Mouse (Mus musculus): ENCODE measurements around the gene Ptprs.

Gene Ptprs

GRCm38 (mm10) chr17:56424726-56425583, 51.3 kb downstream of the Ptprs start:
- DNase-seq (ENCODE audit: low read depth, low spot score): peak; percentile 30

DNA sequence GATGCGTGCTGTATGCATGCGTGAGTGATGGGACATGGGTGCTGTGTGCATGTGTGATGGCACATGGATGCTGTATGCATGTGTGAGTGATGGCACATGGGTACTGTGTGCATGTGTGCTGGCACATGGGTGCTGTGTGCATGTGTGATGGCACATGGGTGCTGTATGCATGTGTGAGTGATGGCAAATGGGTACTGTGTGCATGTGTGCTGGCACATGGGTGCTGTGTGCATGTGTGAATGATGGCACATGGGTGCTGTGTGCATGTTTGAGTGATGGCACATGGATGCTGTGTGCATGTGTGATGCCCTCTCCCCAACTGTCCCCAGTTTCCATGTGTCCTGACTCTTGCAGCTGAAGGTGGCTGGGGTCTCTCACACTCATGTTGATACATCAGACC, 56.3 kb downstream of the Ptprs start:
- DNase-seq (ENCODE audit: low read depth, low spot score): no peak

DNA sequence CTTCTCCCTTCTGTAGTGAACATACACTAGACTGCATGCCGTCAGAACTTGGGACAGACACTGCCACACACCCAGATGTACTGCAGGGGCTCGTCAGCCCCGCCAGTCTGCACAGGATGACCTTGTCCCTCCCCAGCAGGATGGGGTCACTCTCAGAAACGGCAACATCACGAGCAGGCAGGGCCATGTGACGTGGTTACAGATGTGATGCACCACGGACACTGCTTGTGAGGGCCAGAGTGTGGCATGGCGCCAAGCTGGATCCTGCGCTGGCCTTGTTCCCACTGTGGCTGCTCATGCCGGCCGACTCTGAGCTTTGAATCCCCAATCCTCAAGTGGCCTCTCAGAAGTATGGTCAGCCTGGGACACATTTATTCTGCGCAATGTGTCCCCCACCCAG, 58.0 kb downstream of the Ptprs start:
- DNase-seq (ENCODE audit: low read depth, low spot score): no peak

- no peak for DNase-seq (ENCODE audit: low read depth, low spot score)
These were observed 61.5 kb downstream of the Ptprs start for GRCm38 (mm10) chr17:56414785-56415184.

- no peak for DNase-seq (ENCODE audit: low read depth, low spot score)
These were observed 63.2 kb downstream of the Ptprs start for GRCm38 (mm10) chr17:56413113-56413512.

GRCm38 (mm10) chr17:56411437-56411836, 64.8 kb downstream of the Ptprs start:
- DNase-seq (ENCODE audit: low read depth, low spot score): no peak

- no peak for DNase-seq (ENCODE audit: low read depth, low spot score)
These were observed 66.5 kb downstream of the Ptprs start for GRCm38 (mm10) chr17:56409759-56410158.

GRCm38 (mm10) chr17:56408965-56409625, 67.2 kb downstream of the Ptprs start:
- DNase-seq (ENCODE audit: low read depth, low spot score): no peak

DNA sequence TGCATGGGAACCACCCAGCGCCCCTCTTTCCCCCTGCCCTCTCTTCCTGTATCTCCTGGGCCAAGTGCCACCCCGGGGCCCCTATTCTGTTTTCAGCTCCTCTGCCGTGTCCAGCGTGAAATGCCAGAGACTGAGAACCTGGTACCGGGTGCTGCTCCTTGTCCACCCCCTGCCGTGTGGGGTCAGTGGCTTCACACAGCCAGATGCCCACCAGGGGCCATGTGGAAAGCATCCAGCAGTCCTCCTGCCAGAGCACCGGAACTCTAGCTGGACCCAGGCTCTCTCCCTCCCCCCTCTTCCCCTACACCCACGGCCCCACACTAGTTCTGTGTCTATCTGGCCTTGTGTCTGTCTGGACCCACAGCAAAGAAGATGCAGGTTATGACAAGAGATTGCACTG, 68.9 kb downstream of the Ptprs start:
- no peak for DNase-seq (ENCODE audit: low read depth, low spot score)

- DNase-seq (ENCODE audit: low read depth, low spot score): no peak
These were observed 69.4 kb downstream of the Ptprs start for GRCm38 (mm10) chr17:56406878-56407277.

GRCm38 (mm10) chr17:56405856-56406840, 70.1 kb downstream of the Ptprs start:
- no peak for DNase-seq (ENCODE audit: low read depth, low spot score)

DNA sequence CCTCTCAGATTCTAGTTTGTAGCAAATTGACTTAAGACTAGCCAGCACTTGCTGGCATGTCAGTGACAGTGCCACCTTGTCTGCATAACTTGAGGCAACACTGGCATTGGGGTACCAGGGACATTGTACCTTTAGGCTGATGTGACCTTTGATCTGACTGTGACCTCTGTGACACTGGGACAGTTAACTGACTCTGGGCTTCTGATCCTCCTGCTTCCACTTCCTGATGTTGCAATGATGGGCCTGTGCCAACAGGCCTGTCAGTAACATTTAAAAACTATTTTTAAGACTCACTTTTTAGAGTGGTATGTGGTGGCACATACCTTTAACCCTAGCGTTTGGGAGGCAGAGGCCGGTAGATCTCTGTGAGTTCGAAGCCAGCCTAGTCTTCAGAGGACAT, 70.9 kb downstream of the Ptprs start:
- no peak for DNase-seq (ENCODE audit: low read depth, low spot score)

DNA sequence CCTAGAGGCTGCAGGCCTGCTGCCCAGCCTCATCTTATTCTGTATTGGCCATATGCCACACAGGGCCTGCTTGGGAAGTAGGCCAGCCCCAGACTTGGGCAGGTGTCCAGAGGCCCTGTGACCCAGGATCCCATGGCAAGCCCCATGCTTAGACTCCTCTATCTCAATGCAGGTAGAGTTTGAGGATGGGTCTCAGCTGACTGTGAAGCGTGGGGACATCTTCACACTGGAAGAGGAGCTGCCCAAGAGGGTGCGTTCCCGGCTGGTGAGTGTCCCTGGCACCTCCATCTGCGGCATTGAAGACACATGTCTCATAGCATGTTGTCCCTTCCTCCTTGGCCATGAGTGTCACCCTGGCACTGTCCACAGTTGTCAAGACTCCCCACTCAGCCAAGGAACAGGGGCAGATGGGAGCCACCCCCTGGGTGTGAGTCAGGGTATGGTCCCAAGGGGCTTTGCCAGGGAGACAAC, 75.2 kb downstream of the Ptprs start:
- no peak for DNase-seq (ENCODE audit: low read depth, low spot score)

GRCm38 (mm10) chr17:56400221-56400620, 76.1 kb downstream of the Ptprs start:
- DNase-seq (ENCODE audit: low read depth, low spot score): no peak

DNA sequence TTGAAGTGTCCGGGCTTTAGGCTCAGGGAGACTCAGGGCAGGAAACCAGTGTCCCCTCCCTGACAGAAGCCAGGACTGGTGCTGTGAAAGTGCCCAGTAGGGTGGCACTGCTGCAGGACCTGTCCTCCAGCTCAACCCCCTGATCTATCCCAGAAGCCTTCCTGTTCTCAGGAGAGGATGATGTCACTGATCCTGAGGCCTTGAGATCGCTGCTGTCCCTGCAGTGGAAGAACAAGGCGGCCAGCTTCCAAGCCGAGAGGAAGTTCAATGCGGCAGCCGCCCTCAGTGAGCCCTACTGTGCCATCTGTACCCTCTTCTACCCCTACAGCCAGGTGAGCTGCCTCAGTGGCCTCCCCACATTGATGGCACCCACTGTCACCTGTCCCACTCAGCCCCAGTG, 80.2 kb downstream of the Ptprs start:
- DNase-seq (ENCODE audit: low read depth, low spot score): no peak

DNA sequence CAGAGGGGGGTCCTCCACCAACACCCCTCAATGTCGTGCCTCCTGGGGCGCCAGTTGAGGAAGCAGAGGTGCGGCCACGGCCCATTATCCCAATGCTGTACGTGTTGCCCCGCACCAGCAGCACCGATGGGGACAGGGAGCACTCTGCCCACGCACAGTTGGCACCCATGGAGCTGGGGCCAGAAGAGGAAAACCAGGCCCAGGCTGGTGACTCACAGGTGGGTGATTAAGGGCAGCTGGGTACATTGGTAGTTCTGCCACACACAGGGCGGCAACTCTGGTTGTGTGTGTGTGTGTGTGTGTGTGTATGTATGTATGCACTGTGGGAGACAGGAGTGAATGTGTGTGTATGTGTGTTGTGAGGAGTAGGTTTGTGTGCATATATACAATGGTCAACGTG, 82.4 kb downstream of the Ptprs start:
- DNase-seq (ENCODE audit: low read depth, low spot score): no peak

- DNase-seq (ENCODE audit: low read depth, low spot score): no peak
These were observed 83.0 kb downstream of the Ptprs start for GRCm38 (mm10) chr17:56393238-56393637.

- DNase-seq (ENCODE audit: low read depth, low spot score): no peak
These were observed 88.7 kb downstream of the Ptprs start for GRCm38 (mm10) chr17:56387612-56388011.

- DNase-seq (ENCODE audit: low read depth, low spot score): no peak
These were observed 91.4 kb downstream of the Ptprs start for GRCm38 (mm10) chr17:56384903-56385302.

DNA sequence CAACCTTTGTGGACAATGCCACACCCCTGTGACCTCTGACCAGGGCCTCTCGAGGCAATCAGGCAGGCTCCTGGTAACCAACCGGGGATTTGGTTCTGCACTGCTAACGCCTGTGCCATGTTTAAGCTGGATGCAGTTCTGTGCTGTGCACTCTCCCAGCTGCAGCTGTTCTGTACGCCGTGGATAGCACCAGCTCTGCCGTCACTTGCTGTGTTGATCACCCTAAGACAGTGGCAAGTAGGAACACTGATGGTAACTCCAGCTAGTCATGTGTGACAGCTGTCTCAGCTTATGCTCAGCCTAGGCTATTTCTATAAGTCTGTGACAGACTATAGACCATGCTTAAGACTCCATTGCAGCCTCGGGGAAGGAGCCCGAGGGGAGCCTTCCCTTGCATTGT, 93.3 kb downstream of the Ptprs start:
- no peak for DNase-seq (ENCODE audit: low read depth, low spot score)

DNA sequence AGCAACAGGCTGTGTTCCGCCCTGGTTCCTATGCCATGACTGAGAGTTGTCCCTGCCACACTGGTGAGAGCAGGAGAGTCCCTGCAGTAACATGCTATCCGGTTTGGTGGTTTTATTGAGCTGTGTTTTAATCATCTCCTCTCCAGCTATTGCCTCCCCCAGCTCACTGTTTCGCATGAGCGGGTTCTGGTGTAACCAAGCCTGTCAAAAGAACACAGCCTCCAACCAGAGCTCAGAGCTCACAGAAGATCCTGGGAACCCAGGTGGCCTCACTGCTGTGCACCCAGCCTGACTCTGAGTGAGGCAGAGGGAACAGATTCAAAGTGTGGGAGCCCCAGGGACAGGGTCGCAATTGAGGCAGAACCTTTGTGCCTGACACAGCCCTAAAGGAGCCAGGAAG, 95.1 kb downstream of the Ptprs start:
- DNase-seq (ENCODE audit: low read depth, low spot score): no peak

DNA sequence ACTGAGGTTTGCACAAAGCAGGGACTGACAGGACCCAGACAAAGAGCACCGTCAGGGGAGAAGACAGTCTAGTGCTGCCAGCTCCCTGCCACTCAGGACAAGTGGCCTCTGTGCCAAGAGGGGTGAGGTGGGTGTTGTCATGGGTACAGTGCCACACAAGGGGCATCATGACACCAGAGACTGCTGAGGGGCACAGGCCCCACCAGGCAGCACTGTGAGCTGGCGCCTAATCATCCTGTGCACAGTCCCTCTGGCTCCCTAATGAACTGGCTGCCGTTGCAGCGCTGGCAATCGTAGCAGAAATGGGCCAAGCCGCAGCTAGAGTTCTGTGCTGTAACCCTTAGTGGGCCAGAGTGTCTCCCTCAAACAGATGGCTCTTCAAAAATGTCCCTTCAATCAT, 96.0 kb downstream of the Ptprs start:
- DNase-seq (ENCODE audit: low read depth, low spot score): peak; percentile 37
